Mouse (Mus musculus) ovary, adult 10 weeks (tissue): ENCODE measurements around the gene Gcnt4. TPM values are rescaled to one million over a fixed set of nuclear protein-coding genes. Genes with fewer than 3 reads are reported as not detected.

Source experiments
- polyA plus RNA-seq: library from polyadenylated mRNA; stranded (reverse); fragments of 350-450 nt; fragmentation: Illumina TruSeq; extraction: RNeasy Lipid Tissue Mini Kit (QIAGEN cat#74804); gene quantifications from one replicate; pipeline ENCODE4 v1.2.3, GENCODE M21; 2014

The Gcnt4 gene
- polyA plus RNA-seq = 27.3 TPM

DNA sequence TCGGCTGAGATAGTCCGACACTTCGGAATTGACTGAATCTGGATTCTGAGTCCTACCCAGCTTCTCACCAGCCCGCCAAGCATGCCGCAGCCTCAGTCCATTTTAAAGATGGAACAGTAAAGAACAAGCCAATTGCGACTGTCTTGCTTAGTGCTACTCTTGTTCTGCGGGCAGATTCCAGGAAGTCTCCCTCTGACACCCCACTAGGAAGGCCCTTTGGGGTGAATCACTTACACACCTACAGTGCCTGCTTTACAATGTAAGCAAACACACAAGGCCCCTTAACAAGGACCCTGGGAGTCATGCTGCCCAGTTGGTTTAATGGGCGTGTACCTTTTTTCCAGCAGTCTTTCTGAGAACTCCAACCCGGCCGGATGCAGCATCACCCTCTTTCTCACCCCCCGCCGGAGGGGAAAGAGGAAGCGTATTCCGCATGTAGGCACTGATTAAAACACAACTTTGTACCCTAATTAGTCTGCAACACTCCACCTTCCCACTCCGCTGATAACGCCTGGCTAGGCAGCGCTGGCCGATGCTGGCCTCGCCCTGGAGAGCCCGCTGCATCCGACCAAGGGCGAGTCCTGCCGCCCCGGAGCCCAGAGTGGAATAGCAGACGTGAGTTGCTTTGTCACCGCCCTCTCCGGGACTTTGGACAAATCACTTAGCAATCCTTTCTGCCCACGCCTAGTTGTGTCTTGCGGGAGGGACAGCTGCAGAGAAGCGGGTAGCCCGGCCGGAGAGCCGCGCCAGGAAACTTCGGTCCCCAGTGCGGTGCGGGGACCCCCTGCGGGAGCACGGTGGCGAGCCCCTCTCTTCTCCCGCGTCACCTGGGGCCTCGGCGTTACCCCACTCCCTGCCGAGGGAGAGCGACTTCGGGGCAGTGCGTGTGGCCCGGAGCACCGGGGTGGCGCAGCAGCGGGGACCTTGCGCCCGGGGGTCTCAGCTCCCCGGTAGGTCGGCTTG lies at the start of gene Gcnt4:
Gene Gcnt4, plus strand, starts transcription at position 691 of the 963 bp plus-strand sequence.

Other genes starting within 250 kb of the Gcnt4 start
- gene Ankrd31, start 176.4 kb upstream of the Gcnt4 start, polyA plus RNA-seq = 0.31 TPM
- gene 1700029F12Rik, start 109.7 kb downstream of the Gcnt4 start, polyA plus RNA-seq = not detected
- gene Fam169a, start 142.6 kb downstream of the Gcnt4 start, polyA plus RNA-seq = 36.2 TPM
- gene Gm6169, start 174.5 kb downstream of the Gcnt4 start, polyA plus RNA-seq = 8.2 TPM
- 39.8 TPM for gene Gfm2, start 213.2 kb downstream of the Gcnt4 start, polyA plus RNA-seq
- 283 TPM for gene Nsa2, start 213.2 kb downstream of the Gcnt4 start, polyA plus RNA-seq